ENCODE assay signal across 8 mouse cellular contexts in genomic region chr12:52602471-52602870, GRCm38 (mm10).
DNase-seq lines count a peak whose midpoint lies in the region; ATAC-seq and TF ChIP-seq lines count a peak whose summit lies in the region.

No protein-coding gene starts in this region.

- H3K36me3 ChIP-seq in liver, adult 2 months (ENCODE audit: control insufficient read depth, insufficient read depth, low read length) = no peaks in the 10 kb centered on the region
- H3K36me3 ChIP-seq in embryonic facial prominence, embryonic 14.5 days (ENCODE audit: control insufficient read depth, insufficient read depth, low read length) = no peaks in the 10 kb centered on the region
- no peaks in the 10 kb centered on the region for H3K36me3 ChIP-seq in midbrain, embryonic 15.5 days (replicated peaks)

- ATAC-seq in embryonic facial prominence, embryonic 14.5 days (ENCODE audit: low read depth) = no peak
- no peak for ATAC-seq in midbrain, embryonic 15.5 days (replicated peaks)

- TF ChIP-seq POLR2A in liver, adult 2 months (IDR thresholded peaks at IDR 0.05; ENCODE audit: extremely low read depth, insufficient read depth, low read length) = no peak

- no peaks in the 10 kb centered on the region for H3K9me3 ChIP-seq in embryonic facial prominence, embryonic 14.5 days (ENCODE audit: control insufficient read depth, low read length)
- no peaks in the 10 kb centered on the region for H3K9me3 ChIP-seq in midbrain, embryonic 15.5 days

- H3K9ac ChIP-seq in liver, adult 2 months (ENCODE audit: low read depth, low read length) = no peak overlapping the region
- 0 out of 2 replicates have a peak overlapping the region, but pooled peaks have one; percentile 68 for H3K9ac ChIP-seq in embryonic facial prominence, embryonic 14.5 days (ENCODE audit: low read depth, low read length)
- peak overlapping the region; percentile 81 for H3K9ac ChIP-seq in midbrain, embryonic 15.5 days

- intact Hi-C loops in gastrocnemius, postnatal 36 days (cut with DNase I) = loop anchor here (10.0 kb wide), 2 partner anchors 232 to 292 kb away; no protein-coding TSS in a partner anchor

- peak; percentile 56 for DNase-seq in liver, adult 2 months (ENCODE audit: extremely low read depth, low read depth, low spot score)
- no peak for DNase-seq in liver
- DNase-seq in embryonic facial prominence, embryonic 14.5 days (ENCODE audit: low spot score) = no peak
- DNase-seq in kidney, adult 8-10 months = peak; percentile 37 to 48
- DNase-seq in right cerebral cortex, postnatal 36 days (ENCODE audit: low spot score in 2 of 2) = no peak
- DNase-seq in frontal cortex, postnatal 36 days (ENCODE audit: low spot score in 2 of 2) = no peak
- DNase-seq in gastrocnemius, postnatal 36 days = no peak

- peak overlapping the region; percentile 88 for H3K27ac ChIP-seq in liver, adult 2 months (replicated peaks; ENCODE audit: insufficient read depth, low read depth, low read length)
- peak overlapping the region; percentile 88; the same call in 1 of the 2 replicates for H3K27ac ChIP-seq in embryonic facial prominence, embryonic 14.5 days (replicated peaks; ENCODE audit: low read depth, low read length)
- H3K27ac ChIP-seq in midbrain, embryonic 15.5 days = peak overlapping the region; percentile 95

- peaks cover 4% of the 10 kb centered on the region; the same call in 1 of the 2 replicates for H3K4me1 ChIP-seq in liver, adult 2 months (ENCODE audit: control insufficient read depth, insufficient read depth, low read length)
- H3K4me1 ChIP-seq in embryonic facial prominence, embryonic 14.5 days (ENCODE audit: control insufficient read depth, insufficient read depth, low read length) = 0 out of 2 replicates have a peak, but pooled peaks cover 4% of the 10 kb centered on the region
- H3K4me1 ChIP-seq in midbrain, embryonic 15.5 days = peaks cover 16% of the 10 kb centered on the region

- H3K4me3 ChIP-seq in liver, adult 2 months (ENCODE audit: insufficient read depth, low read depth, low read length) = peak overlapping the region; percentile 75; the same call in 1 of the 2 replicates
- H3K4me3 ChIP-seq in embryonic facial prominence, embryonic 14.5 days (ENCODE audit: low read depth, low read length) = peak overlapping the region; percentile 74
- H3K4me3 ChIP-seq in midbrain, embryonic 15.5 days = peak overlapping the region; percentile 78

- WGBS in liver, adult 2 months = 12% methylated on average over 2 of the region's 2 CpGs
- 16% methylated on average over 2 of the region's 2 CpGs for WGBS in embryonic facial prominence, embryonic 14.5 days
- 29% methylated on average over 2 of the region's 2 CpGs for WGBS in midbrain, embryonic 15.5 days

- no peaks in the 10 kb centered on the region for H3K79me2 ChIP-seq in liver, adult 2 months (ENCODE audit: control insufficient read depth, insufficient read depth, low read length)

- no peaks in the 10 kb centered on the region for H3K27me3 ChIP-seq in liver, adult 2 months (ENCODE audit: control insufficient read depth, insufficient read depth, low read length)
- no peaks in the 10 kb centered on the region for H3K27me3 ChIP-seq in embryonic facial prominence, embryonic 14.5 days (replicated peaks; ENCODE audit: control insufficient read depth, insufficient read depth, low read length)
- H3K27me3 ChIP-seq in midbrain, embryonic 15.5 days (replicated peaks) = no peaks in the 10 kb centered on the region

- H3K4me2 ChIP-seq in embryonic facial prominence, embryonic 14.5 days (ENCODE audit: low read depth, low read length) = peak overlapping the region; percentile 59
- H3K4me2 ChIP-seq in midbrain, embryonic 15.5 days = peak overlapping the region; percentile 61

- no peak for TF ChIP-seq CTCF in liver, adult 2 months (IDR thresholded peaks at IDR 0.05; ENCODE audit: low read depth, low read length)

Comparison
In these comparisons a context has a peak if more than half of its experiments do, and no peak if none do; other contexts are left out.
1. DNase-seq: peak in liver, adult 2 months (single experiment) and kidney, adult 8-10 months (2 of 2); none in liver (single experiment), embryonic facial prominence, embryonic 14.5 days (single experiment), right cerebral cortex, postnatal 36 days (0 of 2), frontal cortex, postnatal 36 days (0 of 2) and gastrocnemius, postnatal 36 days (0 of 2).
2. Peak in every context shown above with its lines, with median percentiles within 50 percentile points of each other: H3K27ac ChIP-seq and H3K4me3 ChIP-seq.